Mouse (Mus musculus): ENCODE data around the gene Rcan3.

Gene Rcan3

GRCm38 (mm10) chr4:135411633-135412032 is 22.0 kb downstream of the Rcan3 start:
- DNase-seq: peak; percentile 63 to 76

GRCm38 (mm10) chr4:135406180-135406579 is 27.5 kb downstream of the Rcan3 start:
- peak in 1 of 2 experiments; percentile 42 for DNase-seq

- no peak for DNase-seq
These were observed 28.7 kb downstream of the Rcan3 start for GRCm38 (mm10) chr4:135404916-135405315.

- no peak for DNase-seq
These were observed 29.6 kb downstream of the Rcan3 start for GRCm38 (mm10) chr4:135404048-135404447.

- DNase-seq: no peak
These were observed 31.8 kb downstream of the Rcan3 start for GRCm38 (mm10) chr4:135401881-135402280.

GRCm38 (mm10) chr4:135397991-135398390 is 35.7 kb downstream of the Rcan3 start, which contains the start of gene Ncmap:
TSS of gene Ncmap (minus strand) at chr4:135398227.
- DNase-seq: no peak

GRCm38 (mm10) chr4:135397551-135397950 is 36.1 kb downstream of the Rcan3 start:
- DNase-seq: no peak

GRCm38 (mm10) chr4:135396303-135396702 is 37.4 kb downstream of the Rcan3 start:
- no peak for DNase-seq

GRCm38 (mm10) chr4:135395375-135395774 is 38.3 kb downstream of the Rcan3 start:
- DNase-seq: no peak

GRCm38 (mm10) chr4:135394666-135395065 is 39.0 kb downstream of the Rcan3 start:
- DNase-seq: no peak

- DNase-seq: no peak
These were observed 40.3 kb downstream of the Rcan3 start for GRCm38 (mm10) chr4:135393381-135393780.

GRCm38 (mm10) chr4:135392801-135393200 is 40.9 kb downstream of the Rcan3 start:
- DNase-seq: no peak

GRCm38 (mm10) chr4:135391014-135391413 is 42.6 kb downstream of the Rcan3 start:
- DNase-seq: no peak

GRCm38 (mm10) chr4:135385614-135386013 is 48.0 kb downstream of the Rcan3 start:
- peak; percentile 27 to 37 for DNase-seq

- DNase-seq: peak; percentile 88 to 89
These were observed 51.3 kb downstream of the Rcan3 start for GRCm38 (mm10) chr4:135382316-135382715.

GRCm38 (mm10) chr4:135381355-135381754 is 52.3 kb downstream of the Rcan3 start:
- DNase-seq: no peak

GRCm38 (mm10) chr4:135377241-135377640 is 56.4 kb downstream of the Rcan3 start:
- no peak for DNase-seq

GRCm38 (mm10) chr4:135375444-135375843 is 58.2 kb downstream of the Rcan3 start:
- DNase-seq: no peak

- no peak for DNase-seq
These were observed 60.4 kb downstream of the Rcan3 start for GRCm38 (mm10) chr4:135373299-135373698.

- no peak for DNase-seq
These were observed 63.3 kb downstream of the Rcan3 start for GRCm38 (mm10) chr4:135370372-135370771.

GRCm38 (mm10) chr4:135362828-135363227 is 70.8 kb downstream of the Rcan3 start:
- DNase-seq: no peak

All from cerebellum, postnatal 14 days (tissue).